Mouse (Mus musculus) midbrain, embryonic 15.5 days (tissue): ENCODE results near the gene Kcnk5. TPM values are rescaled to one million over a fixed set of nuclear protein-coding genes. Genes with fewer than 3 reads are reported as not detected.
A peak's percentile ranks its signal among the peaks of the same experiment; 100 is the strongest.

ENCODE experiments used
- ATAC-seq: fragments of 200-750 bp; cut with Nextera tagmentation; replicated peaks from 2 replicates; pipeline ENCODE4 v1.8.0; 2017; ENCODE audit warnings: moderate TSS enrichment
- H3K27ac ChIP-seq: fragments of 300-500 bp; sonication (generic); 2 replicates; pipeline ENCODE4 v1.5.1; 2015; ENCODE audit warnings: mild to moderate bottlenecking, inconsistent platforms
- H3K27me3 ChIP-seq: fragments of 300-500 bp; sonication (generic); replicated peaks from 2 replicates; pipeline ENCODE4 v1.6.1; 2015; ENCODE audit warnings: inconsistent platforms
- H3K36me3 ChIP-seq: fragments of 300-500 bp; sonication (generic); replicated peaks from 2 replicates; pipeline ENCODE4 v1.6.1; 2015; ENCODE audit warnings: inconsistent platforms
- H3K4me1 ChIP-seq: fragments of 300-500 bp; sonication (generic); 2 replicates; pipeline ENCODE4 v1.6.1; 2015; ENCODE audit warnings: inconsistent platforms
- H3K4me2 ChIP-seq: fragments of 300-500 bp; sonication (generic); 2 replicates; pipeline ENCODE4 v1.6.1; 2015; ENCODE audit warnings: inconsistent platforms, mild to moderate bottlenecking, moderate library complexity
- H3K4me3 ChIP-seq: fragments of 300-500 bp; sonication (generic); 2 replicates; pipeline ENCODE4 v1.5.1; 2015; ENCODE audit warnings: mild to moderate bottlenecking, inconsistent platforms
- H3K9ac ChIP-seq: fragments of 300-500 bp; sonication (generic); 2 replicates; pipeline ENCODE4 v1.6.1; 2015; ENCODE audit warnings: mild to moderate bottlenecking, inconsistent platforms
- H3K9me3 ChIP-seq: fragments of 300-500 bp; sonication (generic); 2 replicates; pipeline ENCODE4 v1.6.1; 2016; ENCODE audit warnings: inconsistent platforms
- WGBS: fragments of 180-500 bp; shearing (Covaris S2); methylation state at CpG from one replicate; pipeline ENCODE4 v1.1.7; 2015; ENCODE audit warnings: mixed read lengths; 5-methylcytosine and 5-hydroxymethylcytosine counted together
- polyA plus RNA-seq: library from polyadenylated mRNA; unstranded; fragments of >200 nt; fragmentation: Nextera tagmentation; extraction: Ambion mirVana; gene quantifications from 2 replicates; pipeline ENCODE4 v1.2.1, GENCODE M21; 2015

Gene Kcnk5
- polyA plus RNA-seq, 1 experiment from 2014 or later: 1.1 TPM

DNA sequence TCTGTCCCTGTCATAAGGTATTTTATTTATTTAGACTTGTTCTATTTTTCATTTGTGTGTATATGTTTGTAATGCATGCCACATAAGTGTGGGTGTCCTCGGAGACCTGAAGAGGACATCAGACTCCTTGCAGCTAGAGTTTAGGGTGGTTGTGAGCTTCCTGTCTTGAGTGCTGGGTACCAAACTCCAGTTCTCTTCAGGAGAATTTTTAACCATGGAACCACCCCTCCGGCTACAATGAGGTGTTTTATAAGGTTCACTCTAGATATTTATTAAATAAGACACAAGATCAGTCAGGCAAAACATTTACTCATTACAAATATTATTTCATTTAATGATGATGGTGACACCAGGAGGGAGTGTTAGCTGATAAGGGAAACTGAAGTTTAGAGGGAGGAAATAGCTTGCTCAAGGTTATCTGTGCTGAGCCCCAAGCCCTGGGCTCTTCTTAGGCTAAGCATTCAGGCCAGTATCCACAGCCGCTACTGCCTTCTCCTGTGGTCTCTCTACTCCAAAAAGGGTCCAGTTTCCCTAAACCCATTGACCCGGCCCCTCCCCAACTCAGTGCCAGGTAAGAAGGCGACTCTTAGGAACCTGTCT is 9.6 kb upstream of the Kcnk5 start:
- H3K9me3 ChIP-seq: no peaks in the 10 kb centered on the region
- no peak overlapping the region for H3K27ac ChIP-seq
- 88% methylated on average over 5 of the region's 5 CpGs for WGBS
- H3K27me3 ChIP-seq: no peaks in the 10 kb centered on the region
- no peak for ATAC-seq
- H3K4me3 ChIP-seq: no peak overlapping the region
- no peak overlapping the region for H3K4me2 ChIP-seq
- no peaks in the 10 kb centered on the region for H3K4me1 ChIP-seq
- H3K9ac ChIP-seq: no peak overlapping the region
- no peaks in the 10 kb centered on the region for H3K36me3 ChIP-seq

- WGBS: 87% methylated on average over 2 of the region's 2 CpGs
- Histone ChIP-seq H3K4me2 (no peak overlapping the region), H3K4me1 (no peaks in the 10 kb centered on the region), H3K4me3 (no peak overlapping the region), H3K27ac (no peak overlapping the region), H3K9ac (no peak overlapping the region), H3K36me3 (no peaks in the 10 kb centered on the region), H3K9me3 (no peaks in the 10 kb centered on the region), H3K27me3 (no peaks in the 10 kb centered on the region)
- no peak for ATAC-seq
These were observed 8.1 kb upstream of the Kcnk5 start for GRCm38 (mm10) chr14:20189751-20190150.

GRCm38 (mm10) chr14:20185426-20185825 is 3.8 kb upstream of the Kcnk5 start:
- no peak overlapping the region for H3K27ac ChIP-seq
- no peak for ATAC-seq
- WGBS: 75% methylated on average over 9 of the region's 9 CpGs
- peaks cover 14% of the 10 kb centered on the region; the same call in 1 of the 2 replicates for H3K27me3 ChIP-seq
- no peaks in the 10 kb centered on the region for H3K36me3 ChIP-seq
- H3K4me3 ChIP-seq: no peak overlapping the region
- H3K4me2 ChIP-seq: no peak overlapping the region
- H3K4me1 ChIP-seq: peaks cover 12% of the 10 kb centered on the region
- no peaks in the 10 kb centered on the region for H3K9me3 ChIP-seq
- H3K9ac ChIP-seq: no peak overlapping the region

- Histone ChIP-seq H3K36me3 (no peaks in the 10 kb centered on the region), H3K27ac (no peak overlapping the region), H3K9ac (no peak overlapping the region), H3K27me3 (peaks cover 14% of the 10 kb centered on the region; the same call in 1 of the 2 replicates), H3K4me3 (no peak overlapping the region), H3K4me2 (no peak overlapping the region), H3K4me1 (peaks cover 13% of the 10 kb centered on the region), H3K9me3 (no peaks in the 10 kb centered on the region)
- no peak for ATAC-seq
- WGBS: 61% methylated on average over 5 of the region's 5 CpGs
These were observed 2.1 kb upstream of the Kcnk5 start for GRCm38 (mm10) chr14:20183701-20184100.

DNA sequence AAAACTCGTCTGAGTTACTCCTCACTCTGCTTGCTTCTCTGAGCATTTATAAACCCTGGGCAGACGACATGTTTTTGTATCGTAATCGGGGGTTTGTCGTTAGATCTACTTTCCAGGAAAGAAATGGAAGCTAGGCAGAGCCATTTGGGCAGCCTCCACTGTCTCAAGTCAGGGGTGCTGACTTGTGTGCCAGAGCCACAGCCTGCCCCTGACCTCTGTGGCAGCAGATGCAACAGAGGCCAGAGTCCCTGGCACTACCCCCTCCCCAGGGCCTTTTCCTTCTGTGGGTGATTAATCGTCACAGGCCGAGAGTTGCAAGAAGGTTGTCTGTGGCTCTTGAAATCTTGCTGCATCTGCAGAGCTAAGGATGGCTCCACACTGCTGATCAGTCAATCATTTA is 987 bp upstream of the Kcnk5 start:
- no peak for ATAC-seq
- no peak overlapping the region for H3K4me2 ChIP-seq
- WGBS: 88% methylated on average over 7 of the region's 7 CpGs

DNA sequence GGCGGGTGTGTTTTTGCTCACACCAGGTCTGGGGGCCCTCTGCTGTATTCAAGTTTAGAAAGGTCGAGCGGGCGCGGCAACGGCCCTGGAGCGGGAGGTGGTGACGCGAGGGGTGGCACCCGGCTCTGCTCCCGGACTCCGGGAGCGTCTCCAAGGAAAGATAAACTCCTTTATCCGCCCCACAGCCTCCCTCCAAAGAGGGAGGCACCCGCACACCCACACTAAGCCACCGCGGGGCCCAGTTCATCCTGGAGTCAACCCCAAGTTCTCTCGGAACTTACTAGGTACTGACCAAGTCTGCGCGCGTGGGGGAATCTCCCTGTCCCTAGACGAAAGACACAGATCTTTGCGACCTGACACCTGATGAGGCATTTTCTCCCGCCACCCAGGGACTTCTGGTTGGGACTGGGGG is 852 bp downstream of the Kcnk5 start:
- Histone ChIP-seq H3K9ac (no peak overlapping the region), H3K27ac (no peak overlapping the region), H3K4me2 (peak overlapping the region; percentile 94), H3K4me1 (peaks cover 13% of the 10 kb centered on the region), H3K4me3 (peak overlapping the region; percentile 73), H3K27me3 (peaks cover 14% of the 10 kb centered on the region; the same call in 1 of the 2 replicates), H3K9me3 (no peaks in the 10 kb centered on the region), H3K36me3 (no peaks in the 10 kb centered on the region)
- 0 out of 2 replicates have a peak, but pooled peaks have one; percentile 6 for ATAC-seq
- WGBS: 0% methylated on average over 24 of the region's 24 CpGs

More for the DNA sequence above, 987 bp upstream of the Kcnk5 start:
- Histone ChIP-seq H3K27me3 (peaks cover 14% of the 10 kb centered on the region; the same call in 1 of the 2 replicates), H3K9me3 (no peaks in the 10 kb centered on the region), H3K9ac (no peak overlapping the region), H3K4me1 (peaks cover 13% of the 10 kb centered on the region), H3K4me3 (no peak overlapping the region), H3K36me3 (no peaks in the 10 kb centered on the region), H3K27ac (no peak overlapping the region)

- Histone ChIP-seq H3K4me1 (peaks cover 13% of the 10 kb centered on the region), H3K4me2 (peak overlapping the region; percentile 94), H3K9ac (no peak overlapping the region), H3K27ac (no peak overlapping the region), H3K27me3 (peaks cover 14% of the 10 kb centered on the region; the same call in 1 of the 2 replicates), H3K36me3 (no peaks in the 10 kb centered on the region), H3K9me3 (no peaks in the 10 kb centered on the region), H3K4me3 (peak overlapping the region; percentile 73)
- WGBS: 4% methylated on average over 6 of the region's 6 CpGs
- ATAC-seq: no peak
These were observed 1.3 kb downstream of the Kcnk5 start for GRCm38 (mm10) chr14:20180304-20180703.

- no peak overlapping the region for H3K27ac ChIP-seq
- WGBS: 76% methylated on average over 5 of the region's 5 CpGs
- no peak for ATAC-seq
- no peaks in the 10 kb centered on the region for H3K9me3 ChIP-seq
- H3K4me3 ChIP-seq: no peak overlapping the region
- H3K27me3 ChIP-seq: peaks cover 14% of the 10 kb centered on the region; the same call in 1 of the 2 replicates
- peaks cover 13% of the 10 kb centered on the region for H3K4me1 ChIP-seq
- no peaks in the 10 kb centered on the region for H3K36me3 ChIP-seq
- H3K4me2 ChIP-seq: peak overlapping the region; percentile 94; the same call in 1 of the 2 replicates
- no peak overlapping the region for H3K9ac ChIP-seq
These were observed 1.8 kb downstream of the Kcnk5 start for GRCm38 (mm10) chr14:20179731-20180280.

GRCm38 (mm10) chr14:20179080-20179479 is 2.5 kb downstream of the Kcnk5 start:
- H3K27ac ChIP-seq: no peak overlapping the region
- H3K4me3 ChIP-seq: no peak overlapping the region
- H3K9me3 ChIP-seq: no peaks in the 10 kb centered on the region
- 33% methylated on average over 3 of the region's 3 CpGs for WGBS
- H3K36me3 ChIP-seq: no peaks in the 10 kb centered on the region
- H3K9ac ChIP-seq: no peak overlapping the region
- no peak for ATAC-seq
- H3K4me2 ChIP-seq: no peak overlapping the region
- peaks cover 14% of the 10 kb centered on the region; the same call in 1 of the 2 replicates for H3K27me3 ChIP-seq
- H3K4me1 ChIP-seq: peaks cover 13% of the 10 kb centered on the region

DNA sequence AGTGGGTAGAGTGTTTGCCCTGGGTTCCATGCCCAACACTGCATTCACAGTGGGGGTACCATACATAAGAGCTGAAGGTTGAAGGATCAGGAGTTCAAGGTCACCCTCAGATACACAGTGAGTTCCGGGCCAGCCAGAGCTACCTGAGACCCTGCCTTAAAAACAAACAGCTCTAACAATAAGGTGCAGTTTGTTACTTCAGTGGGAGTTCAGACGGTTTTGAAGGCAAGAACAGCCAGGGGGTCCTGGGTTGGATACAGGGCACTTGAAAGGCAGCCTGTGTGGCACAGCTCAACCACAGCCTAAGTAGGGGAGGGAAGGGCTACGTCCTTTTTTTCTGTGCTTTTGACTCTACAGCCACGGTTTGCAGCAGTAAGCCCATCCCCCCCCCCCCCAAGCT is 3.0 kb downstream of the Kcnk5 start:
- WGBS: 7% methylated on average over 4 of the region's 4 CpGs
- Histone ChIP-seq H3K9me3 (no peaks in the 10 kb centered on the region), H3K4me2 (no peak overlapping the region), H3K27ac (no peak overlapping the region), H3K4me1 (peaks cover 13% of the 10 kb centered on the region), H3K27me3 (peaks cover 14% of the 10 kb centered on the region; the same call in 1 of the 2 replicates), H3K9ac (no peak overlapping the region), H3K4me3 (no peak overlapping the region), H3K36me3 (no peaks in the 10 kb centered on the region)
- ATAC-seq: no peak

- Histone ChIP-seq H3K9ac (no peak overlapping the region), H3K4me2 (no peak overlapping the region), H3K27me3 (peaks cover 11% of the 10 kb centered on the region; the same call in 1 of the 2 replicates), H3K4me3 (no peak overlapping the region), H3K9me3 (no peaks in the 10 kb centered on the region), H3K4me1 (peaks cover 13% of the 10 kb centered on the region), H3K36me3 (no peaks in the 10 kb centered on the region), H3K27ac (no peak overlapping the region)
- WGBS: 71% methylated on average over 9 of the region's 9 CpGs
- no peak for ATAC-seq
These were observed 4.0 kb downstream of the Kcnk5 start for GRCm38 (mm10) chr14:20177494-20178123.

DNA sequence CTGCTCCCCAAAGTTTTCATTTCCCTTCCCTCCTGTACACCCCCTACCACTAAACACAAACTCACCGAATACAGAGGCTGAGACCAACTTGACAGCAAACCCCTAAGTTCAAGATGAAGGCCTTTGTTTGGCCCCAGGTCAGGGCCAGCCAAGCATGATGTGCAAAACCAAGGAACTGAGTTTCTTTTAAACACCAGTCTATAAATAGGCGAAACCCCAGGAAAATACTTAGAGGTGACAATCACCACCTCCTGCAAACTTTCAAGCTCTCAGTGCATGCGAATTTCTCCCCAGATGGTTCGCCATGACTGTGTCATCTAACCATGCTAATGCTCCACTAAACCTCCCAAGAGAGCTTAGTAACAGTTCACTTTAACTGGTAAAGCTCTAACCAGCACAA is 5.9 kb downstream of the Kcnk5 start:
- peaks cover 2% of the 10 kb centered on the region; the same call in 1 of the 2 replicates for H3K27me3 ChIP-seq
- H3K4me2 ChIP-seq: no peak overlapping the region
- ATAC-seq: no peak
- no peak overlapping the region for H3K4me3 ChIP-seq
- no peaks in the 10 kb centered on the region for H3K36me3 ChIP-seq
- H3K9me3 ChIP-seq: no peaks in the 10 kb centered on the region
- peaks cover 4% of the 10 kb centered on the region for H3K4me1 ChIP-seq
- H3K9ac ChIP-seq: no peak overlapping the region
- 88% methylated on average over 4 of the region's 4 CpGs for WGBS
- H3K27ac ChIP-seq: no peak overlapping the region
